Mouse (Mus musculus) limb, embryonic 13.5 days (tissue): ENCODE data around the gene Kbtbd4. TPM values are rescaled to one million over a fixed set of nuclear protein-coding genes. Genes with fewer than 3 reads are reported as not detected.
A peak's percentile ranks its signal among the peaks of the same experiment; 100 is the strongest.

Experiments
- ATAC-seq: fragments of 200-750 bp; cut with Nextera tagmentation; 2 replicates; pipeline ENCODE4 v1.8.0; 2017; ENCODE audit warnings: low read depth, moderate number of reproducible peaks, moderate TSS enrichment; ENCODE audit not compliant: low FRiP score
- H3K27ac ChIP-seq: fragments of 300-500 bp; sonication (generic); 2 replicates; pipeline ENCODE4 v1.5.1; 2015; ENCODE audit warnings: inconsistent platforms, mild to moderate bottlenecking, moderate library complexity
- H3K27me3 ChIP-seq: fragments of 300-500 bp; sonication (generic); 2 replicates; pipeline ENCODE4 v1.6.1; 2015; ENCODE audit warnings: mild to moderate bottlenecking, inconsistent platforms
- H3K36me3 ChIP-seq: fragments of 300-500 bp; sonication (generic); 2 replicates; pipeline ENCODE4 v1.6.1; 2015; ENCODE audit warnings: inconsistent platforms, mild to moderate bottlenecking, moderate library complexity
- H3K4me1 ChIP-seq: fragments of 300-500 bp; sonication (generic); 2 replicates; pipeline ENCODE4 v1.6.1; 2015; ENCODE audit warnings: inconsistent platforms
- H3K4me2 ChIP-seq: fragments of 300-500 bp; sonication (generic); replicated peaks from 2 replicates; pipeline ENCODE4 v1.6.1; 2015; ENCODE audit warnings: inconsistent platforms, mild to moderate bottlenecking, moderate library complexity
- H3K4me3 ChIP-seq: fragments of 300-500 bp; sonication (generic); 2 replicates; pipeline ENCODE4 v1.5.1; 2015; ENCODE audit warnings: moderate library complexity, mild to moderate bottlenecking, inconsistent platforms
- H3K9ac ChIP-seq: fragments of 300-500 bp; sonication (generic); 2 replicates; pipeline ENCODE4 v1.6.1; 2015; ENCODE audit warnings: mild to moderate bottlenecking, inconsistent platforms
- H3K9me3 ChIP-seq: fragments of 300-500 bp; sonication (generic); 2 replicates; pipeline ENCODE4 v1.6.1; 2016; ENCODE audit warnings: inconsistent platforms
- WGBS: fragments of 180-500 bp; shearing (Covaris S2); methylation state at CpG from one replicate; pipeline ENCODE4 v1.1.7; 2015; 5-methylcytosine and 5-hydroxymethylcytosine counted together
- polyA plus RNA-seq: library from polyadenylated mRNA; unstranded; fragments of >200 nt; fragmentation: Nextera tagmentation; extraction: Ambion mirVana; gene quantifications from 2 replicates; pipeline ENCODE4 v1.2.1, GENCODE M21; 2015

Gene Kbtbd4
- polyA plus RNA-seq, 1 experiment from 2014 or later = 49.2 TPM

DNA sequence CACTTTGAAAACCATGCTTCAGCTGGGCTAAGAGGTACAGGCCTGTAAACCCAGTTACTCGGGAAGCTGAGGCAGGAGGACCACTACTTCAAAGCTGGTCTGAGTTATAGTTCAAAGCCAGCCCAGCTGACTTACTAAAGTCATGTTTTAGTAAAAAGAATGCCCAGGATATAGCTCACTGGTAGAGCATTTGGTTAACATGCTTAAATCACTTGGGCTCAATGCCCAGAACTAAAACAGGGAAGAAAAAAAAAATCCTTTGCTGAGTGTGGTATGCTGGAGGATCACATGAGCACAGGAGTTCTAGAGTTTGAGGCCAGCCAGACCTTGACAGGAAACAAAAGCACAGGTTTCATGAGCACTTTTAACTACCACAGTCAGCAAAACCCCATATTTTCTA lies 7.1 kb downstream of the Kbtbd4 start:
- Histone ChIP-seq H3K27me3 (no peaks in the 10 kb centered on the region), H3K27ac (no peak overlapping the region), H3K36me3 (peaks cover 71% of the 10 kb centered on the region), H3K4me3 (no peak overlapping the region), H3K4me1 (peaks cover 21% of the 10 kb centered on the region), H3K9me3 (no peaks in the 10 kb centered on the region), H3K9ac (no peak overlapping the region), H3K4me2 (no peak overlapping the region)
- ATAC-seq = no peak
- 74% methylated on average over 1 of the region's 1 CpGs for WGBS

DNA sequence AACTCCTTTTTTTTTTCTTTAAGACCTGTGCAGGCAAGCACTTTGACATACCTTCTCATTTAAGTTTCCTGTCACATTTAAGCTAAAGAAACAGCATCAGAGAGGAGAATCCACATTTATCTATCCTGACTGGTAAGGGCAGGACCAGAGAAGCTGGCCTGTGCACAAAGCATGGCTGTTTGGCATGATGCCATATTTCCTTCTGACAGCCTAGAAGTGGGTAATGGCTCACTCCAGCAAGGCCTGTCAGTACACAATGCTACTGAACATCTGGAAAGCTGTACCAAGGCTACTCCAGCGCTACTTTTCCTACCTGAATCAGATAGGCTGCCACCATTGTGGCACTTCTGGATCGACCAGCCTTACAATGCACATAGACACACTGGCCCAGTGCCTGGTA lies 9.1 kb downstream of the Kbtbd4 start:
- 88% methylated on average over 2 of the region's 2 CpGs for WGBS
- H3K4me2 ChIP-seq = no peak overlapping the region
- ATAC-seq = no peak
- no peaks in the 10 kb centered on the region for H3K27me3 ChIP-seq
- peaks cover 24% of the 10 kb centered on the region for H3K4me1 ChIP-seq
- H3K4me3 ChIP-seq = no peak overlapping the region
- no peaks in the 10 kb centered on the region for H3K9me3 ChIP-seq
- H3K9ac ChIP-seq = peak overlapping the region; percentile 19; the same call in 1 of the 2 replicates
- H3K27ac ChIP-seq = no peak overlapping the region
- H3K36me3 ChIP-seq = peaks cover 52% of the 10 kb centered on the region

DNA sequence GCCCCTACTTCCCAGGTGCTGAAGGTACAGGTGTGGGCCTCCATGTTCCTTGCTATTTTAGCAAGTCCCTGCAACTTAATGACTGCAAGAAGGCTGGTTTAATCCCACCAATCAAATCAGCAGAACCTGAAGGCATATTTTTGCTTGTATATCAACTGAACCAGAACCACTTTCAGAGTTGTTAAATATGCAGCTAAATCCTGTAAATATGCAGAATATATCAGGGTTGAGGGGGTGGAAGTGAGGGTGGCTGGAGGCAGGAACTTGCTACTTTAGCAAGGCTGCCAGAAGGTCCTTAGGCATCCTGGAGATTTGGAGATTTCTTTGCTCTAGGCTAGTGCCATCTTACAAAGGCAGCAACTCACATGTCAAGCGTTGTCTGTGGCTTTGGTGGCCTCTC lies 11.0 kb downstream of the Kbtbd4 start:
- H3K4me2 ChIP-seq = peak overlapping the region; percentile 80
- peaks cover 34% of the 10 kb centered on the region for H3K36me3 ChIP-seq
- no peaks in the 10 kb centered on the region for H3K9me3 ChIP-seq
- no peak overlapping the region for H3K27ac ChIP-seq
- H3K27me3 ChIP-seq = no peaks in the 10 kb centered on the region
- ATAC-seq = no peak
- H3K9ac ChIP-seq = 0 out of 2 replicates have a peak overlapping the region, but pooled peaks have one; percentile 98
- 76% methylated on average over 1 of the region's 1 CpGs for WGBS
- peaks cover 24% of the 10 kb centered on the region for H3K4me1 ChIP-seq
- no peak overlapping the region for H3K4me3 ChIP-seq

DNA sequence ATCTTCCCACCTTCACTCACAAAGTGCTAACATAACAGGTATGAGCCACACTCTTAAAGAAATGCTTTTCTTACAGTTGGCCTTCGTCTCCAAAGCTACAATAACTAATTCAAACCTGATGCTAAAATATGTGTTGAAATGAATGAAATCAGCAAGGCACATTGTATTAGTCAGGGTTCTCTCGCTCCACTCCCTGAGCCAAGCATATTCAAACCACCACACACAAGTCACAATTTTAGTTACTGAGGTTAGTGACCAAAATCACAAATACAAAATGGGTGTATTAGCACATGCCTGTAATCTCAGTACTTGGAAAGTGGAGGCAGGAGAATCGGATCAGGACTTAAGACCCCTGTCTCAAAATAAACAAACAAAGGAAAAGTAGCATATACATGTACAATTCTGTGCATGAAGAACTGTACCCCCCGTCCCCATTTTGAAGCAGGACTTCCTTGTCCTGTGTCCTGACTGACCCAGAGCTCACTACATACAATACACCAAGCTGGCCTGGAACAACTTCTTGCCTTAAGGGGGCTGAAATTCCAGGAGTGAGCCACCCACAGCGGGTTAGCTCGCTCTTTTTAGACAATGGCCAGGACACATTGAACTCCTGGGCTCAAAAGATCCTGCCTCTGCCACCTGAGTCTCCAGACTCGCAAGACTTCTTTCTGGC lies 12.2 kb downstream of the Kbtbd4 start:
- Histone ChIP-seq H3K27ac (peak overlapping the region; percentile 97), H3K4me3 (peak overlapping the region; percentile 74), H3K9ac (peak overlapping the region; percentile 98), H3K9me3 (no peaks in the 10 kb centered on the region), H3K4me2 (peak overlapping the region; percentile 80), H3K36me3 (peaks cover 22% of the 10 kb centered on the region), H3K27me3 (no peaks in the 10 kb centered on the region), H3K4me1 (peaks cover 24% of the 10 kb centered on the region)
- 18% methylated on average over 7 of the region's 7 CpGs for WGBS
- no peak for ATAC-seq

DNA sequence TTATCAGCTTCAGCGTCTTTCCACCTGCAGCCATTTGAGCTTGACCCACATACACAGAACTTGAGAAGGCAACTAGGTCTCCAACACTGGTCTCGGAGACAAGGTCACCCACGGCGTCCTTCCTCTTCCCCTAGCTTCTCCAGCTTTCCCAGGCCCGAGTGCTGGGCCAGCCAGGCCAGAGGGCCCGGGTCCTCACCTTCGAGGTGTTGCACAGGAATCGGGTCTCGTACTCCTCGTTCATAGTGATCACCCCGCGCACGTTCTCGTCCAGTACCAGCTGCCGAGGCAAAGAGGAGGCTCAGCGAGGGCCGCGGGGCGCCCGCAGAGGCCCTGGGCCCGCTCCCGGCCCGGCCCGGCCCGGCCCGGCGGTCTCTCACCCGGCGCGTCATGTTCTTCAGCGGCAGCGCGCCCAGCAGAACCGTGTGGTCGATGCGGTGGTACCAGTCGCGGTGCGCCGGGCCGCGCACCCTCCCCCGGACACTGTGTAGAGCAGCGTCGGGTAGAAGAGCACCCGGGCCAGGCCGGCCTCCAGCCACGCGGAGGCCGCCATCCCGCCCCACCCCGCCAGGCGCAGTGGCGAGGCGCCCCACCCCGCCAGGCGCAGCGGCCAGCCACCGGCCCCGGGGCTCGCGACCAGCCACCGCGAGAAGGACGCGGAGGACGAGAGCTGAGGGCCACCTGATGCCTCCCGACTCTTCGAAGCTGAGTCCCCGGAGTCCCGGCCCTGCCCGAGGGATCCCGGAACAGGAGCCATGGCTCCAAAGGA lies 12.9 kb downstream of the Kbtbd4 start:
- Histone ChIP-seq H3K27me3 (no peaks in the 10 kb centered on the region), H3K27ac (peak overlapping the region; percentile 97), H3K4me2 (peak overlapping the region; percentile 80), H3K36me3 (peaks cover 17% of the 10 kb centered on the region), H3K4me3 (peak overlapping the region; percentile 74), H3K9me3 (no peaks in the 10 kb centered on the region), H3K4me1 (peaks cover 24% of the 10 kb centered on the region), H3K9ac (peak overlapping the region; percentile 98)
- under 1% methylated on average over 73 of the region's 73 CpGs for WGBS
- ATAC-seq = peak; percentile 88

DNA sequence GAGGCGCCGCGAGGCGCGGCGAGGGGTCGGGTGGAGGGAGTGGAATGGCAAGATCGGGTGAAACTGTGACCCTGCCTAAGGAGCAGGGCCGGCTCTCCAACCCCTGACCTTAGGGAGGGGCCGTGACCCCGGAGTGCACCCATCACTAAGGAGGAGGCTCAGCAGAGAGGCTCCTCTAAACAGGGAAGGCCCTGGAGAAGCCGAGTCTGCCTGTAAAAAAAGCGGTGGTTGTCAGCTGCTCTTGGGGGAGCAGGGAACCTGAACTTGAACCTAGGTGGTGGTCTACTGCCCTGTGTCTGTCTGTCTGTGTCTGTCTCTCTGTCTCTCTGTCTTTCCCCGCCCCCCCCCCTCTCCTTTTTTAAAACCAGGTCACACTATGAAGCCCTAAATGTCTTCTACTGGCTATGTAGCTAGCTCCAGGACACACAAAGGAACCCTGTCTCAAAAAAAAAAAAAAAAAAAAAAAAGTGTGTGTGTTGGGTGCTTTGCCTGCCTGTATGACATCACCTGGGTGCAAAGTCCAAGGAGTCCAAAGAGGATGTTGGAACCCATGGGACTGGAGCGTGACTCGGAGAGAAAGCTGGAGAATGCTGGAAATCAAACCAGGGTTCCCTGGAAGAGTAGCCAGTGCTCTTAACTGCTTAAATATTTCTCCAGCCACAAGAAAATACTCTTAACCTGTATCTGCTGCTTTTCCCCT lies 13.6 kb downstream of the Kbtbd4 start:
- peak; percentile 64 for ATAC-seq
- Histone ChIP-seq H3K9ac (peak overlapping the region; percentile 98), H3K4me2 (peak overlapping the region; percentile 80), H3K4me1 (peaks cover 24% of the 10 kb centered on the region), H3K36me3 (peaks cover 9% of the 10 kb centered on the region), H3K27me3 (no peaks in the 10 kb centered on the region), H3K27ac (peak overlapping the region; percentile 97), H3K9me3 (no peaks in the 10 kb centered on the region), H3K4me3 (peak overlapping the region; percentile 74)
- 12% methylated on average over 16 of the region's 16 CpGs for WGBS

DNA sequence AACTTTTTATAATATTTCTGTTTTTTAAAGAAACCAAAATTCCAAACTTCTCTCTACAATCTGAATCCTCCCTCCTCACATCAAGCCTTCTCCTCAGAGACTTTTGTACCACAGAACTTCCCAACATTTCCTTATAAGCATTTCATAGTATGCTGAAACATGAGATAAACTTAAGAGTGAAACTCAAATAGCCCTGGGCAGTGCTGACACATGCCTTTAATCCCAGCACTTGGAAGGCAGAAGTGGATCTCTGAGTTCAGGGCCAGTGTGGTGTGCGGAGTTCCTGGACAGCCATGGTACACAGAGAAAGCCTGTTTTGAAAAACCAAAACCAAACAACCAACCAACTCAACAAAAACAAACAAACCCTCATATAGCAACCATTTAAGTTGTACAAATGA lies 16.6 kb downstream of the Kbtbd4 start:
- 84% methylated on average over 1 of the region's 1 CpGs for WGBS
- ATAC-seq = no peak
- Histone ChIP-seq H3K27me3 (no peaks in the 10 kb centered on the region), H3K4me1 (peaks cover 11% of the 10 kb centered on the region), H3K9ac (no peak overlapping the region), H3K4me3 (no peak overlapping the region), H3K36me3 (no peaks in the 10 kb centered on the region), H3K4me2 (no peak overlapping the region), H3K27ac (no peak overlapping the region), H3K9me3 (no peaks in the 10 kb centered on the region)

DNA sequence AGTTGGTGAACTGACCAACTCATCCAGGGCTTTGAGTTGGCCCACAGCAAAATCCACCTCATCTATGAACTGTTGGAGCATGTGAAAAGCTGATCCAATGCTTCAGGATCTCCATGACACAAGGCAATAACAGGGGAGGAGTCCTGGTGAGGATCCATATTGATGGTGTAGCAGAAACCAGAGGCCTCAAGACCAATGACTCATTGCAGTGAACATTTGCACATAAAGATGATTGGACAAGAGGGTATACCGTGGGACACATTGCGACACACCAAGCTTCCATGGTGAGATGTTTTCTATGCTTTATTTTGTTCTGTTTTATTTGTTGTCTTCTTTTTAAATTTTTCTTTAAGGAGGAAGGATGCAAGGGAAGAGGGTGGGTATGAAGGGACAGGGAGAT lies 18.1 kb downstream of the Kbtbd4 start:
- H3K27me3 ChIP-seq = no peaks in the 10 kb centered on the region
- H3K4me1 ChIP-seq = peaks cover 3% of the 10 kb centered on the region
- no peak for ATAC-seq
- no peaks in the 10 kb centered on the region for H3K36me3 ChIP-seq
- H3K4me3 ChIP-seq = no peak overlapping the region
- H3K9me3 ChIP-seq = no peaks in the 10 kb centered on the region
- 91% methylated on average over 2 of the region's 2 CpGs for WGBS
- H3K27ac ChIP-seq = no peak overlapping the region
- no peak overlapping the region for H3K4me2 ChIP-seq
- H3K9ac ChIP-seq = no peak overlapping the region

DNA sequence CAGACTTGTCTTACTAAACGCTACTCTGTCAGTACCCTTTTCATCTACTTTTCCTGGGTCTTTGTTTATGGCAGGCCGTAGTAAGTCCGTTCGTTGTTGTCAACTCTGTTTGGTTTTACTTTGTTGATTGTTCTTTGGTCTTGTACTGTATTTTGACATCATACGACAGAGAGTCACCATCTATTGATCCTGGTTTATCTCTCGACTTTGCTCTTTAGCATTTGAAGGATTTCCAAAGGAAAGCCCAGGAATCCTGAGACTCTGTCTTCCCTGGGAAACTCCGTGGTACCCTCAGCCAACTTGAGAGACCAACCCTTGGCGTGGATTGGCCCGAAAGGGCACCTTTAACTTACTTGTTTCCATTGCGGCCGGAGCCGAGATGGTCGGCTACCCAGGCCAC lies 24.0 kb downstream of the Kbtbd4 start:
- Histone ChIP-seq H3K27me3 (no peaks in the 10 kb centered on the region), H3K9ac (no peak overlapping the region), H3K4me1 (no peaks in the 10 kb centered on the region), H3K4me2 (no peak overlapping the region), H3K4me3 (no peak overlapping the region), H3K36me3 (no peaks in the 10 kb centered on the region), H3K27ac (no peak overlapping the region), H3K9me3 (no peaks in the 10 kb centered on the region)
- no peak for ATAC-seq
- 86% methylated on average over 13 of the region's 13 CpGs for WGBS

DNA sequence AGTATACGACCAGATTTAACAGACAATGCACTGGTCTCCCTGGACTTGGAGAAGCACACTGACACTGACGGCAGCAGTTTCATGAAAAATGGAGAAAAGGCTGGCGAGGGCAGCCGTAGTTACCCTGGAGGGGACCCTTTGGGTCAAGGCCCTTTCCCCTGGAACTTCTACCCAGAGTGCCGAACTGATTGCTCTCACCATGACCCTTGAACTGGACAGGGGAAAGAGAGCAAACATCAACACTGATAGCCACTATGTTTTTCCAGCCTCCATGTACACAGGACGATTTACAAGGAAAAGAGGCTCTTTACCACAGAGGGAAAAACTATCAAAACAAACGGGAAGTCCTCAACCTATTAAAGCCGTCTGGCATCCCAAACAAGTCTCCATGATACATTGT lies 27.3 kb downstream of the Kbtbd4 start:
- Histone ChIP-seq H3K9me3 (no peaks in the 10 kb centered on the region), H3K27me3 (no peaks in the 10 kb centered on the region), H3K4me3 (no peak overlapping the region), H3K4me1 (no peaks in the 10 kb centered on the region), H3K36me3 (no peaks in the 10 kb centered on the region), H3K9ac (no peak overlapping the region), H3K4me2 (no peak overlapping the region), H3K27ac (no peak overlapping the region)
- WGBS = 74% methylated on average over 8 of the region's 8 CpGs
- ATAC-seq = no peak

DNA sequence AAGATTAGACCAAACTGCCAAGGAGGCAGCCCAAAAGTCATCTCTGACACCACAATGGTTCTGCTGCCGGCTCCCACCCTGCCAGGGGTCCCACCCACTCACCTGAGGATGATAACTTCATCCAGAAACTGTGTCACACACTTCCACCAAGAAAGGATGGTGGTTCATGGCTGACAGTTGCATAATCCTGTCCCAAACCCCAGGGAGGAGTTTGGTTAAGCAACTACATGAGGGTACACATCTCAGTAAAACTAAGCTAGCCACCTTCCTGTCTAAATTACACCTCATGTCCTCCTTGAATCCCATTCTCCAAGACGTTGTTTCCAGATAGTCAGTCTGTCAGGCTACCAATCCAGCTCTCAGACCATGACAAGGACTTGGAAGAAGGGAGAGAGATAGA lies 27.7 kb downstream of the Kbtbd4 start:
- H3K4me3 ChIP-seq = no peak overlapping the region
- H3K27me3 ChIP-seq = no peaks in the 10 kb centered on the region
- H3K4me1 ChIP-seq = no peaks in the 10 kb centered on the region
- H3K27ac ChIP-seq = no peak overlapping the region
- H3K36me3 ChIP-seq = no peaks in the 10 kb centered on the region
- WGBS = 70% methylated on average over 2 of the region's 2 CpGs
- ATAC-seq = no peak
- no peak overlapping the region for H3K4me2 ChIP-seq
- H3K9ac ChIP-seq = no peak overlapping the region
- no peaks in the 10 kb centered on the region for H3K9me3 ChIP-seq

DNA sequence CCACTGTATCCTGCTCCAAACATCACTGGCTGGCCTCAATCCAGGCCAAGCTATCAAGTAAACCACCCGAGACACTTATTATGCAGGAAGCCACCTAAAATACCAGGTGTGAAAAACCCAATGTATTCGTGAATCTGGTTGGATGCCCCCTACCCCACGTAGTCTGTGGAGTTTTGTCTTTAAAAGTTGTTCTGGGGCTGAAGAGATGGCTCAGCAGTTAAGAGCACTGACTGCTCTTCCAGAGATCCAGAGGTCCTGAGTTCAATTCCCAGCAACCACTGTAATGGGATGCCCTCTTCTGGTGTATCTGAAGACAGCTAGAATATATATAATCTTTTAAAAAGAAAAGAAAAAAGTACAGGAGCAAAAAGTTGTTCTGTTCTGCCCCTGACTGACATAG lies 33.8 kb downstream of the Kbtbd4 start:
- Histone ChIP-seq H3K4me3 (no peak overlapping the region), H3K36me3 (no peaks in the 10 kb centered on the region), H3K4me1 (peaks cover 26% of the 10 kb centered on the region), H3K27ac (no peak overlapping the region), H3K4me2 (no peak overlapping the region), H3K27me3 (no peaks in the 10 kb centered on the region), H3K9me3 (no peaks in the 10 kb centered on the region), H3K9ac (no peak overlapping the region)
- 71% methylated on average over 3 of the region's 3 CpGs for WGBS
- ATAC-seq = no peak
